Mouse (Mus musculus) kidney, adult 2 months (tissue): Measurements from ENCODE around the gene Cops6. TPM values are rescaled to one million over a fixed set of nuclear protein-coding genes. Genes with fewer than 3 reads are reported as not detected.

Experiments
- DNase-seq: peaks from one replicate; pipeline ENCODE4 v3.0.0; 2021
- H3K27ac ChIP-seq: fragments of 200-500 bp; 2 replicates; pipeline ENCODE4 v1.5.1; 2012; ENCODE audit warnings: low read depth, low read length, control low read depth, inconsistent platforms; ENCODE audit not compliant: insufficient read depth
- H3K27me3 ChIP-seq: fragments of 200-500 bp; replicated peaks from 2 replicates; pipeline ENCODE4 v1.6.1; 2012; ENCODE audit warnings: mild to moderate bottlenecking, moderate library complexity, low read length, inconsistent platforms; ENCODE audit not compliant: control insufficient read depth, insufficient read depth
- H3K36me3 ChIP-seq: fragments of 200-500 bp; 2 replicates; pipeline ENCODE4 v1.6.1; 2012; ENCODE audit warnings: mild to moderate bottlenecking, moderate library complexity, low read length, inconsistent platforms; ENCODE audit not compliant: control insufficient read depth, insufficient read depth
- H3K4me1 ChIP-seq: fragments of 200-500 bp; 2 replicates; pipeline ENCODE4 v1.6.1; 2011; ENCODE audit warnings: low read length; ENCODE audit not compliant: control insufficient read depth, insufficient read depth
- H3K4me3 ChIP-seq: fragments of 200-500 bp; 2 replicates; pipeline ENCODE4 v1.5.1; 2011; ENCODE audit warnings: mild to moderate bottlenecking, low read depth, low read length, control low read depth; ENCODE audit not compliant: insufficient read depth
- CTCF ChIP-seq: fragments of 200-500 bp; conservative IDR thresholded peaks from 2 replicates; pipeline ENCODE4 v1.5.1; 2011; ENCODE audit warnings: low read depth, mild to moderate bottlenecking, control low read depth, low read length, moderate library complexity, mixed read lengths; ENCODE audit not compliant: insufficient read depth, insufficient read length
- POLR2A ChIP-seq: fragments of 200-500 bp; IDR thresholded peaks from one replicate; pipeline ENCODE4 v1.6.1; 2011; ENCODE audit warnings: low read depth, low read length, control low read depth
- WGBS: fragments of 180-500 bp; shearing (Covaris S2); methylation state at CpG from one replicate; pipeline ENCODE4 v1.1.7; 2018; 5-methylcytosine and 5-hydroxymethylcytosine counted together
- polyA plus RNA-seq: library from polyadenylated mRNA; depleted of rRNA; stranded (reverse); fragments of >200 nt; gene quantifications from 2 replicates; pipeline ENCODE4 v1.2.3, GENCODE M21; 2012

The Cops6 gene
- polyA plus RNA-seq, 1 experiment: 144 TPM

GRCm38 (mm10) chr5:138165594-138165993 lies 4.7 kb downstream of the Cops6 start:
- H3K4me3 ChIP-seq: no peak overlapping the region
- no peaks in the 10 kb centered on the region for H3K27me3 ChIP-seq
- DNase-seq: no peak
- no peak overlapping the region for H3K27ac ChIP-seq
- no peak for TF ChIP-seq CTCF
- no peak for TF ChIP-seq POLR2A
- 64% methylated on average over 8 of the region's 8 CpGs for WGBS
- peaks cover 7% of the 10 kb centered on the region; the same call in 1 of the 2 replicates for H3K4me1 ChIP-seq
- H3K36me3 ChIP-seq: peaks cover 4% of the 10 kb centered on the region

GRCm38 (mm10) chr5:138170936-138171561 lies 10.2 kb downstream of the Cops6 start:
- under 1% methylated on average over 47 of the region's 47 CpGs for WGBS
- Histone ChIP-seq H3K4me3 (peak overlapping the region; percentile 68), H3K4me1 (peaks cover 3% of the 10 kb centered on the region; the same call in 1 of the 2 replicates), H3K27ac (peak overlapping the region; percentile 77), H3K27me3 (no peaks in the 10 kb centered on the region), H3K36me3 (peaks cover 2% of the 10 kb centered on the region)
- peak; percentile 99 for DNase-seq
- TF ChIP-seq POLR2A: no peak
- TF ChIP-seq CTCF: no peak

GRCm38 (mm10) chr5:138171695-138172491 lies 11.0 kb downstream of the Cops6 start, which contains the start of the genes Ap4m1 and Mcm7:
Ap4m1 (plus strand) TSS chr5:138172002.
Mcm7 (minus strand) TSS chr5:138172422.
- under 1% methylated on average over 54 of the region's 54 CpGs for WGBS
- H3K27me3 ChIP-seq: no peaks in the 10 kb centered on the region
- peak within 1 kb of the TSS; percentile 77 for H3K27ac ChIP-seq
- peak within 1 kb of the TSS; percentile 68 for H3K4me3 ChIP-seq
- TF ChIP-seq CTCF (0 out of 2 replicates have a peak, but pooled peaks have one; percentile 14), POLR2A (no peak)
- peak; percentile 99 for DNase-seq
- peaks cover 3% of the 10 kb centered on the region; the same call in 1 of the 2 replicates for H3K4me1 ChIP-seq
- peaks cover under 1% of the 10 kb centered on the region for H3K36me3 ChIP-seq

- Histone ChIP-seq H3K36me3 (no peaks in the 10 kb centered on the region), H3K27ac (no peak overlapping the region), H3K27me3 (no peaks in the 10 kb centered on the region), H3K4me3 (no peak overlapping the region), H3K4me1 (peaks cover 3% of the 10 kb centered on the region; the same call in 1 of the 2 replicates)
- WGBS: 74% methylated on average over 3 of the region's 3 CpGs
- TF ChIP-seq POLR2A (no peak), CTCF (no peak)
- DNase-seq: no peak
These were observed 12.3 kb downstream of the Cops6 start for GRCm38 (mm10) chr5:138173217-138173616.

GRCm38 (mm10) chr5:138186950-138187638 lies 26.2 kb downstream of the Cops6 start, which contains the start of the genes Taf6 and Cnpy4:
Taf6 (minus strand) TSS chr5:138187451.
Cnpy4 (plus strand) TSS chr5:138187485.
- Histone ChIP-seq H3K27ac (peak within 1 kb of the TSS; percentile 93), H3K4me3 (peak within 1 kb of the TSS; percentile 98), H3K27me3 (no peaks in the 10 kb centered on the region), H3K36me3 (no peaks in the 10 kb centered on the region), H3K4me1 (no peaks in the 10 kb centered on the region)
- under 1% methylated on average over 31 of the region's 31 CpGs for WGBS
- TF ChIP-seq POLR2A (peak; percentile 81), CTCF (no peak)
- DNase-seq: peak; percentile 92

- Histone ChIP-seq H3K4me1 (no peaks in the 10 kb centered on the region), H3K27me3 (no peaks in the 10 kb centered on the region), H3K36me3 (no peaks in the 10 kb centered on the region), H3K4me3 (peak overlapping the region; percentile 97), H3K27ac (peak overlapping the region; percentile 93)
- no peak for TF ChIP-seq CTCF
- no peak for TF ChIP-seq POLR2A
- 0% methylated on average over 10 of the region's 10 CpGs for WGBS
- DNase-seq: peak; percentile 90
These were observed 26.9 kb downstream of the Cops6 start for GRCm38 (mm10) chr5:138187661-138188306.
